Mouse (Mus musculus): ENCODE data around the gene Ppif. TPM values are rescaled to one million over a fixed set of nuclear protein-coding genes. Genes with fewer than 3 reads are reported as not detected.

Ppif gene
- total RNA-seq, 2 experiments from 2014 or later: 25.4 to 26.7 TPM

DNA sequence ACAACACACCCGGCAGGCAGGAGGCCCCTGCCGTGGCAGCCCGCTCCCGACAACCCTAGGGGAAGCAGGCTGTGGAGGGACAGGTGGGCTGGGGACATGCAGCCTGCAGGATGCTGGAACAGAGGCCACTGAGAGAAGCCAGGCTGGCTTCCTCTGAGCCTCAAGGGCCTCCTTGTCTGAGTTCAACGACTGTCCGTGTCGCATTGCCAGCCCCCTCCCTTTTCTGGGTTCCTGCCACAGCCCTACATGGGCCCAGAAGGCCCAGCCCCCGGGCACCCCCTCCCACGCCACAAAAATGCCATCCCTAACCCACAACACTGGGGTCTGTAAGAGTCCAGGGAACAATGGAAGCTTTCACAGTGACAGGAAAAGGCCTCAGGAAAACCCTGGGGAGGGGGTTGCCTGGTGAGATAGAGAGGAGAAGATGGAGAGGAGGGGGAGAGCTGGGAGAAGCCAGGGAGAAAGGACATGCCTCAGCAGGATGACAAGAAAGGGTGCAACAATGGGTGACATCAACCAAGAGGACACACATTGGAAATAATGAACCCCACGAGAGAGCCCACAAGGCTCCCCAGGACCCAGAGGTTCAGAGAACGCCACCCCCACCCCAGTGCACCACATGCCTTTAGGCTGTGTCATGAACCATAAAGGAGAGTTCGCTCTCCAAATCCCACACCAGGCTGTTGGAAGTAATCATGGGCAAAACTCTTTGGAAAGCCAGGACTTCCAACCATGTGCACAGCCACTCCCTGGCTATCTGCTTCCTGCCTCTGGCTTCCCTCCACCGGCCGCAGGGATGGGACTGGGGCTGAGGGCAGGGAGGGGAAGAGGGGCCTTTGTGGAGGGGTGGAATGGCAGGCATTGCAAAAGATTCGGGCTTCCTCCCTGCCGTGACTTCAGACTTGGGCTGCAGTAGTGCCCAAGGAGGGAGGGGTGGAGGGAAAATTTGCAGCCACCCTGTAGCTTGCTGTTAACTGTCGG lies 41.1 kb downstream of the Ppif start:
- DNase-seq (ENCODE audit: low spot score in 2 of 2): peak; percentile 63 to 72

DNA sequence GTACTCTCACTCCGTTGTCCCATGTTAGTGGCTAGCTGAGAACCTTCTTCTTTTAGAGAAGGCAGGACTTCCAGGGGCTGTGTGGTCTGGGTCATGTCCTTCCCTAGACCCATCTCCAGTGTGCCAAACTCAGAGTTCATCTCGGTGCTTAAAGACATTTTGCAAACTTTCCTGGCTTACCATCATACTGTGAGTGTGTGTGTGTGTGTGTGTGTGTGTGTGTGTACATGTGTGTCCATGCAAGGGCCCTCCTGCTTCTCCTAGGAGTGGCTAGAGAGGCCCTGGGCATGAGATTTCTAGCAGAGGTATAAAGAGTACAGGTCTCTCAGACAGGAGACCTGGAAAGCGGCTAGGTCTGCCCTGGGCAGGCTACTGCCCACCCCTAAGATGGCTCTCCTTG lies 42.2 kb downstream of the Ppif start:
- no peak for DNase-seq (ENCODE audit: low spot score in 2 of 2)

DNA sequence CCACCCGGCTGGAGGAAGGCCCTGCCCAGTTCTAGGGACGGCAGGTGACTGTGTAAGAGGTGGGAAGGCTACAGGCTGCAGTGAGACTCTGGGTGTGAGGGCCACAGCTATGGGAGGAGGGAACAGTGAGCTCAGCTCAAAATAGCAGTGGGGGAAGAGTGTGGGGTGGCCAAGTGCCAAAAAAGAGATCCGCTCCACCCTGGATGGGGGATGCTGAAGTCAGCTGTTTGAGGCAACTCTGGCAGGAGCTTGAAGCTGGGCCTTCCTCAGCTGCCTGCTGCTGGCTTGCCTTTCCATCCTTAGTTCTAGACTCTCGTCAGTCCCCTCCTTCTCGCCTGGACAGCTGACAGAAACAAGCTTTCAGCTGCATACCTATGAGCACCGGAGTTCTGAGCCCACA lies 42.6 kb downstream of the Ppif start:
- DNase-seq (ENCODE audit: low spot score in 2 of 2): peak; percentile 69 to 73

DNA sequence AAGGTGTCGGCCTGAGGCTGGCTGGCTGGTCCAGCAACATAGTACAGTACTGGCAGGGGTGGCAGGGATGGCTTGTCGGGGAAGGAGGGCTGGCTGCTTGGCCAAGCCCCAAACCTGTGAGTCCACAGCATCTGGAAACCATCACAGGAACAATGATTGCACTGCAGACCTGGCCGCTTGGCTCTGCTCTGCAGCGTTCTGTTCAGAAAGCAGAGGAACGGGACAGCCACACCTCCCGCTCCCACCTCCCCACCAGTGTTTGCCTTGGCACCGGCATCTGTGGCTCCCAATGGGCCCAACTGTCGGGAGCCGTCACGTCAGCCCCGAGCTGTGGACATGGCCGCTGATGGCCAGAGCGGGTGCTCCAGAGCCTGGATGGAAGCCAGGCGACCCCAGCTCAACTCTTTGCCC lies 44.6 kb downstream of the Ppif start:
- DNase-seq (ENCODE audit: low spot score in 2 of 2): peak in 1 of 2 experiments; percentile 55

DNA sequence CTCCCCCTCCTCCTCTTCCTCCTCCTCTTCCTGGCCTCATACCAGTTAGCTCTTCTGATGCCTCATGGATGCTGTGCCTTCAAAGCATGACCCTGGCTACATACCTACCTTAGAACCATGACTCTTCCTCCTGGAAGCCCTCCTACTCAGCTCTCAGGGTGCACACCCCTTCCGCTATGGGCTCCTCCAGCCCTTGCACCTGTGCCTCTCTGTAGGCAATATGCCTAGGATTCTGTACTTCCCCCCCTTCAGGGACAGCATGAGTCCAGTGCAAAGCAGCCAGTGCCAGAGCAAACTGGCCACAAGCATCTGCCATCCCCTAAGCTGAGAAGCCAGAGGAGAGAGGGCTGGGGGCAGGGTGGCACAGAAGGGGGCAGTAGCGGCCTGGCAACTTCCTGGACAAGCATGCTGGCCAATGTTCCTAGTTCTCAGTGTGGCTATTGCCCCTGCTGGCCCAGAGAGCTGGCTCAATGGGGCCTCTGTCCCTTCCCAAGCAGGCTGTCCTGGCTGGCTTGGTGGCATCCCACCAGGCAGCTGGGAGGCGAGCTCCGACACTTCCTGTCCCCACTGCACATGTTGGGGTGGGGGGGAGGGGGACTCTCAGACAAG lies 46.1 kb downstream of the Ppif start:
- DNase-seq (ENCODE audit: low spot score in 2 of 2): peak; percentile 73 to 83

- DNase-seq (ENCODE audit: low spot score in 2 of 2): no peak
These were observed 47.3 kb downstream of the Ppif start for GRCm38 (mm10) chr14:25741211-25741610.

GRCm38 (mm10) chr14:25741840-25742367 lies 48.0 kb downstream of the Ppif start:
- no peak for DNase-seq (ENCODE audit: low spot score in 2 of 2)

DNA sequence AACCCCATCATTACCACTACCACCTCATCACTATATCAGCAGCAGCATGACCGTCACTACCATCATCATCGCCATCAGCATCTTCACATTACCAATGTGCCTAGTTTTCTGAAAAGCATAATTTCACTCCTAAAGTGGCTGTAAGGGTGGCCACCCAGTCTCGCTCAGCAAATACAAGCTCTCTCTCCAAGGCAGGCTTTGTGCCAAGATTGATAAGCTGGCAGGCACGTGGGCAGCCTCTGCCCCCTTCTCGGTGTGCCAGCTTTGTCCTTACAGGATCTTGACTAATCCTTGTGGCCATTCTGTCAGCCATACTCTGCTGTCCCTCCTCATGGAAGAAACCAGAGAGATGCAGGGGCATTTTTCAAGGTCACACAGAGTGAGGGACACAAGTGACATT lies 49.0 kb downstream of the Ppif start:
- no peak for DNase-seq (ENCODE audit: low spot score in 2 of 2)

DNA sequence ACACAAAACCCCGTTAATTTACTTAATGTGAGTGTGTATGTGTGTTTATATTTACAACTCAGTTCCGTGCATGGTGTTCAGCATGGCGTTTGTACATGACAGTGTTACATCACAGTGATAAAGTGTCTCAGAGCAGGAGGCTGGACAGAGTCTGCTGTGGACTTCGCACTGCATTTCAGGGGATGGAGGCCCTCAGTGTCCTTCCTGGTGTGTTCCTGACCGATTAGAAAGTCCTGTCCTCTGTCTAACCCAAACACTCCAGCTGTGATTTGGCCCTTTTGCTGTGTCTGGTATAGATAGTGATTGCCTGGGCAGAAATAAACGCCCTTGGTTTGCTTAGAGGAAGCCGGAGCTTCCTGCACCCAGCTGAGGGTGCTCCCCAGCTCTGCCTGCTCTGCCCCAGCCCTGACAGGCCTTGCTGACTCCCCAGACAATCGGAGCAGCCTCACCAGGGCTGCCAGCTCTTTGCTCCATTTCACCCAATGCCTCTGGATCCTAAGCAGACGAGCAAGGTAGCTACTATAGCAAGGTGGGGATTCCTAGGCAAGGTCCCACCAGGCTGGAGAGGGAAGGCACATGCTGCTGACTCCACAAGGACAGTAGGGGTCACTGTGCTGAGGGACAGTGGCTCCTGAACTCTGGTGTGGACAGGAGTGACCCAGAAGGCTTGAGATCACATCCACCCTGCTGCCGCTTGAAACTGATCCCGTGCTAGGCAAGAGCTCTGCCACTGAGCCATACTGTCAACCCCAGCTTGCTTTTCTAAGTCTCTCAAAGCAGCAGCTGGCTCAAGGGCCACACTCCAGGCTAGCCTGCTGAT lies 51.6 kb downstream of the Ppif start:
- DNase-seq (ENCODE audit: low spot score in 2 of 2): no peak

DNA sequence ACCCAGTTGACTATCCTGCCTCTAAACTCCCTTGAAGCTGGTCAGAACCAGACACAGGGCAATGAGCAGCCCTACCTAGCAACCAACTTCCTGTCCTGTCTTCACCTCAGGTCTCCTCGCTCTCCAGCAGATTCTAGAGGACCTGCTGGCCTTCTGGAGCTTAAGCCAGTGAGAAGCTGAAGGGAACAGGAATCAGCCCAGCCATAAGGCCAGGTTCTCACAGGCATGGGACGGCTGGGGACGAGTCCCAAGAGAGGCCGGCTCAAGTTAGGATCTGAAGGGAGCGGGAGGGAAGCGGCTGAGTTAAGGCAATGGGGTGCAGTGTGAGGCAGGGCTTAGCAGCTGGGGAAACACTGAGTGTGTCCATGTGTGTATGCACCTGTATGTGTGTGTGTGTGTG lies 52.4 kb downstream of the Ppif start:
- DNase-seq (ENCODE audit: low spot score in 2 of 2): no peak

- no peak for DNase-seq (ENCODE audit: low spot score in 2 of 2)
These were observed 53.3 kb downstream of the Ppif start for GRCm38 (mm10) chr14:25746971-25747945.

- DNase-seq (ENCODE audit: low spot score in 2 of 2): no peak
These were observed 54.2 kb downstream of the Ppif start for GRCm38 (mm10) chr14:25747996-25748756.

- DNase-seq (ENCODE audit: low spot score in 2 of 2): no peak
These were observed 55.4 kb downstream of the Ppif start for GRCm38 (mm10) chr14:25749143-25749909.

Other genes starting within 250 kb of the Ppif start
- gene Zmiz1, start 235.0 kb upstream of the Ppif start, total RNA-seq (2021): 100 to 1,000 TPM; 115 to 128 TPM
- 10 to 100 TPM; 52.0 to 55.7 TPM for gene Zcchc24, start 74.9 kb downstream of the Ppif start, total RNA-seq (2021)
- gene Anxa11, start 148.0 kb downstream of the Ppif start, total RNA-seq (2021): 10 to 100 TPM; 16.6 to 17.0 TPM
- gene Plac9a, start 208.9 kb downstream of the Ppif start, total RNA-seq (2021): 1 to 10 TPM in 1 of 2 experiments, not detected in 1; 2.6 TPM
- gene Tmem254a, start 233.5 kb downstream of the Ppif start, total RNA-seq (2021): 10 to 100 TPM; 13.7 to 21.2 TPM
- not detected for gene Cphx1, start 244.2 kb downstream of the Ppif start, total RNA-seq (2021)

Measured in layer of hippocampus, postnatal 10 days (tissue).